Mouse (Mus musculus) neutrophil, adult 83 days (primary cell): Measurements from ENCODE around the gene Rbp4. TPM values are rescaled to one million over a fixed set of nuclear protein-coding genes. Genes with fewer than 3 reads are reported as not detected.

Source experiments
- total RNA-seq, 2 experiments: library from RNA; stranded (reverse); gene quantifications; one replicate each; pipeline ENCODE4 v1.2.4; 2023

The Rbp4 gene
- total RNA-seq, result not detected

DNA sequence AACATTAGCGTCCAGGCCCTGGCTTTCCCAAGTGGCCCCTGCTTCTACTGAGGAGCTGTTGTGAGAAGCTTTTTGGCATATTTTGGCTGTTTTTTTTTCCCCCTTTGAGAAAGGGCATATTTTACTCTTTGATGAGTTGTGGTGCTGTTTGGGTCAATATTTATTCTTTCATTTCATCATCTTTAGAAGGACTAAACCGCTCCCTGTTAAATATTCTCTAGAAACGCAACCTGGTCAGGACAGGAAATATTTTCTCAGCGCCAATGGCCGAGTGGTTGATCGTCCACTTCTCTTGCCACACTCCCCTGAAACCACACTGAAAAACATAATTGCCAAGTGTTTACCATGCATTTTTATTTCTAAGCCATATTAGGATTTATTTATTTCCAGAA, at the start of gene Rbp4:
Gene Rbp4, minus strand, starts transcription at position 63 of the 392 bp plus-strand sequence.

DNA sequence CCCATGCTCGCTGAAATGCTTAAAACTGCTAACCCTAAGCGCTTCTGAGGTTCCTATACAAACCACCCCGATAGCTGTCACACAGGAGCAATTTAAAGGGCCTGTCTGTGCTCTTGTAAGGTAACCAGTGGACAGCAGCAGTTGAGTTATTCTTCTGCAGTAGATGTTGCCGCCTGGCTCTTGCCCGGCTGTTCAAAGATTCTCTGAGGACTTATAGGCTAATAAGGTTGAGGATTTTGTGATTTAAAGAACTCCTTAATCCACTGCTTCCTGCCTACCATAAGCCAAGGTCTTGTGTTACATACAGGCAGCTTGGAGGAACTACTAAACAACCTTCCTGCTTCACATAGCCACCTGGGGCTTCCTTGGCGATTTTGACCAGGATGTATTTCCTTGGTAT, 7.4 kb upstream of the Rbp4 start, which contains the start of gene Pde6c:
Gene Pde6c, plus strand, starts transcription at position 301 of the 400 bp plus-strand sequence.

DNA sequence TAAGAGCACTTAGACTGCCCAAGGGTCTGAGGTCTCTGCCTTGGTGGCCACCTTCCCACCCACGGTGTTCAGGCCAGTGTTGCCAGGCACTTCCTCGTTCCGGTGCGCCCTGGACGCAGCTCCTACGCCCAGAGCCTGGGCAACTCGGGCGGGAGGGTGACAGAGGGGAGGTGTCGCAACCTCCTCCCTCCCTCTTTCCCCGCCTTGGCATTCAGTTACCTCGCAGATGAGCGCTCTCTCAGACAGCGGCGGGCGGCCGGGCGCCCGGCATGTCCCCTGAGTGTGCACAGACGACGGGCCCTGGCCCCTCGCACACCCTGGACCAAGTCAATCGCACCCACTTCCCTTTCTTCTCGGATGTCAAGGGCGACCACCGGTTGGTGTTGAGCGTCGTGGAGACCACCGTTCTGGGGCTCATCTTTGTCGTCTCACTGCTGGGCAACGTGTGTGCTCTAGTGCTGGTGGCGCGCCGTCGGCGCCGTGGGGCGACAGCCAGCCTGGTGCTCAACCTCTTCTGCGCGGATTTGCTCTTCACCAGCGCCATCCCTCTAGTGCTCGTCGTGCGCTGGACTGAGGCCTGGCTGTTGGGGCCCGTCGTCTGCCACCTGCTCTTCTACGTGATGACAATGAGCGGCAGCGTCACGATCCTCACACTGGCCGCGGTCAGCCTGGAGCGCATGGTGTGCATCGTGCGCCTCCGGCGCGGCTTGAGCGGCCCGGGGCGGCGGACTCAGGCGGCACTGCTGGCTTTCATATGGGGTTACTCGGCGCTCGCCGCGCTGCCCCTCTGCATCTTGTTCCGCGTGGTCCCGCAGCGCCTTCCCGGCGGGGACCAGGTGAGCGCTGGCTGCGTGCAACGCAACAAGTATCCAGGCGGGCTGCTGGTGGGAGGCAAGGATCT, 28.0 kb downstream of the Rbp4 start, which contains the start of gene Ffar4:
Gene Ffar4, plus strand, starts transcription at position 214 of the 901 bp plus-strand sequence.

Other genes with a start within 250 kb of the Rbp4 start
- 10 to 100 TPM; 19.7 to 23.8 TPM for gene Myof, start 81.7 kb downstream of the Rbp4 start, total RNA-seq
- gene Cep55, start 70.3 kb downstream of the Rbp4 start, total RNA-seq, result 10 to 100 TPM; 17.5 to 17.9 TPM
- under 1 TPM; 0.29 to 0.48 TPM for gene Ffar4, start 28.2 kb downstream of the Rbp4 start, total RNA-seq
- gene Pde6c, start 7.5 kb upstream of the Rbp4 start, total RNA-seq, result not detected
- gene Fra10ac1, start 98.9 kb upstream of the Rbp4 start, total RNA-seq, result 1 to 10 TPM; 5.8 to 7.7 TPM
- not detected for gene Lgi1, start 139.3 kb upstream of the Rbp4 start, total RNA-seq